Mouse (Mus musculus): ENCODE results near the gene Mrc1.

DNA sequence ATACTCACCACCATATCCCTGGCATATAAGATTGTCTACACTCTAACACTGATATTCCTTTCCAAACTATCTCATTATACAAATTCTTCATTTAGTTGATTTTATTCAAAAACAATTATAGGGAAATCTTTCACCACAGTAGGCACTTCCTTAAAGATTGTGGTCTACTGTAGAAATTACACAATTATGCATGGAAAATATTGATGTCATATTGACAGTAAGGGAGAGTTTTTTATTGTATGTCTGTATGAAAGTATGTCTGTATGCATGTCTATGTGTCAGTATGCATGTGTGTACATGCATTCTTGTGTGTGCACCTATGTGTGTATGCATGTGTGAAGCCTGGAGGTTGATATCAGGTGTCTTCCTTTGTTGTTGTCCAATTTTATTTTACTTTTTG lies 44.8 kb upstream of the Mrc1 start:
- TF ChIP-seq CTCF (conservative IDR thresholded peaks at IDR 0.05; ENCODE audit: low read length) (no peak), POU5F1 (IDR thresholded peaks at IDR 0.05; ENCODE audit: borderline replicate concordance, low read length) (no peak), NANOG (IDR thresholded peaks at IDR 0.05; ENCODE audit: borderline replicate concordance, low read length) (no peak)

Data from E14TG2a.4 (cell line).